Mouse (Mus musculus) left cerebral cortex, postnatal 4 days (tissue): ENCODE data around the gene Atg10. TPM values are rescaled to one million over a fixed set of nuclear protein-coding genes. Genes with fewer than 3 reads are reported as not detected.

Source experiments
- DNase-seq: peaks from one replicate; pipeline ENCODE4 v3.0.0-alpha.2; 2022
- intact Hi-C: fragments of 180-260 bp; cut with DNase I; formaldehyde crosslinking; loops from one replicate; pipeline ENCODE4 v1.15.1; 2025
- total RNA-seq, 2 experiments: library from RNA; stranded (reverse); gene quantifications; 2 replicates each; pipeline ENCODE4 v1.2.3; 2021

The Atg10 gene
- total RNA-seq, 2 experiments from 2014 or later = 6.8 to 9.3 TPM

GRCm38 (mm10) chr13:91133334-91133890, 90.4 kb downstream of the Atg10 start:
- intact Hi-C loops = no loop called here
- no peak for DNase-seq

GRCm38 (mm10) chr13:91129071-91129470, 94.7 kb downstream of the Atg10 start:
- DNase-seq = peak; percentile 8

DNA sequence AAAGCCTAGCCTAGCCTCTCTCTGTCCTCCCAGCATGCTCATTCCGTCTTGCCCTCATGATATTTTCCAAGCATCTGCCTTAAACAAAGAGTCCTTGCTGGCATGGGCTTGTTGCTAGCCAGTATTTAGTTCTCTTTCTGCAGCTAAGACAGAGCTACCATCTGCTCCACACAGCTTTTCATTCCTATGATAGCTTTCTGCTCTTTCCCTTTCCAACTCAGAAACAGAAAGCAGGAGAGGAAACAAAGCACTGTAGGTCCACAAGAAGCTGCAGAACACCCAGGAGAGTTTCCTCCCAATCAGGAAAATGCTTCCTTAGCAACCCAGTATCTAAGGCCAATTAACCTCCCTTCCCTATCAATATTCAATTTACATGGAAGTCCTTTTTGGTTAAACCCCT, 95.2 kb downstream of the Atg10 start:
- intact Hi-C loops = no loop called here
- no peak for DNase-seq

More at GRCm38 (mm10) chr13:91129071-91129470, 94.7 kb downstream of the Atg10 start:
- intact Hi-C loops = no loop called here

GRCm38 (mm10) chr13:91118156-91118555, 105.6 kb downstream of the Atg10 start:
- intact Hi-C loops = no loop called here
- no peak for DNase-seq

- DNase-seq = no peak
- intact Hi-C loops = no loop called here
Measured at GRCm38 (mm10) chr13:91114880-91115279, 108.9 kb downstream of the Atg10 start.

DNA sequence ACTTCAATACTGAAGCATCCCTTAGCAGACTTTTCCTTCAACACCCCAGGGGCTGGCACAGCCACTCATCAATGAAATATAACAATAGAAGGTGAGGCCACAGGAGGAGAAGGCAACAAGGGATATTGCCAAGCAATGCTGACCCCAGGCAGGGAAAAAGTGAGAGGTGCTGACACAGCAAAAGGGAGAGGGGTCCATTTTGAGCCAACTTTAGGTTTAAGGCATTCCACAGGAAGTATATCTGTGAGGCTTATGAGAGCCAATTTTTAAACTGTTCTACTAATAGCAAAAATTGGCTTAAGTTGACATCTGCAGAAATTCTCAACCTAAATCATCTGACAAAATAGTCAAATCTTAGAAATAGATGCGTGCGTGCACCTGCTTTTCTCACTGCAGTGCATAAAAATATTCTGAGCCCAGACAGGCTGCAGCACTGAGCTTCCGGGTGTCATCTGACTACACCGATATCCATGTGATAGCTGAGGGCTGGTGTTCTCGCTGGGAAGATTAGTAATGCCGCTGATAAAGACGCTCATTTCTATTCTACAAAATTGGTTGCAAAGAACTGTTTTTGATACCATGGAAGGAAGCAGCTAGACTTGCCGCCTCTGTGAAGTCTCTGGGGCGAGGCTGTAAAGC, 116.3 kb downstream of the Atg10 start:
- intact Hi-C loops = no loop called here
- no peak for DNase-seq

DNA sequence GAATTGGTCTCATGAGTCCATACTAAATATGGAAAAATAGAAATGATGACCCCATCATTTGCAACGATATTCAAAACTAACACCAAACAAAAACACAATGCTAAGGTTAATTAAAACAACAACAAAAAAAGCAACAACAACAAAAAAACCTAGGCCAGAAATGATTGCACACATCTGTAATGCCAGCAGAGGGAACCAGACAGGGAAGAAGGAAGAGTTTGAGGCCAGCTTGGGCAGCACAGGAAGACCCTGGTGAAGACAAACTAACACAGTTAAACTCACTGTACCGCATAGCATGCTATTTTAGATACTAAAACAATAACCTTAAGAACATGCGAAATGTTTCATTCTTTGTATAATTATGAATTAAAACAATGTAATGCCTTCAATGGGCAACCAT, 121.5 kb downstream of the Atg10 start:
- no peak for DNase-seq
- intact Hi-C loops = no loop called here

- intact Hi-C loops = no loop called here
- no peak for DNase-seq
Measured at GRCm38 (mm10) chr13:91100417-91100816, 123.4 kb downstream of the Atg10 start.

DNA sequence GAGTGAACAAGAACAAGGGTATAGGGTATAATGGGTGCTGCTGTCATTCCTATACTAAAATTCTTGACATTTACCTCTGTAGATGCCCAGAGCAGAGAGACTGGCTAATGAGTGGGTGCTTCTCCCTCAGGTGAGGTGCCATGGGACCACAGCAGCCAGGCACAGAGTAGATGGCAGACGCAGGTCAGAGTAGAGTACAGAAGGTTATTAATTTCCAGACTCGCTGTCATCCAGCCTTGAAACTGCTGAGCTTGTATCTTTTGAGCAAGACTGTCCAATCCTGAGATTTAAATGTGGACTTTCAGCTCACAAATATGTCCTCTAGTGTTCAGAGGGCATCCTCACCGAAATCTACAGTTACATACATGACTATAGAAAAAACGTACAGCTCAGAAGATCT, 128.9 kb downstream of the Atg10 start:
- no peak for DNase-seq
- intact Hi-C loops = loop anchor here (5.0 kb wide), 1 partner anchor 128 kb away; no protein-coding TSS in a partner anchor

DNA sequence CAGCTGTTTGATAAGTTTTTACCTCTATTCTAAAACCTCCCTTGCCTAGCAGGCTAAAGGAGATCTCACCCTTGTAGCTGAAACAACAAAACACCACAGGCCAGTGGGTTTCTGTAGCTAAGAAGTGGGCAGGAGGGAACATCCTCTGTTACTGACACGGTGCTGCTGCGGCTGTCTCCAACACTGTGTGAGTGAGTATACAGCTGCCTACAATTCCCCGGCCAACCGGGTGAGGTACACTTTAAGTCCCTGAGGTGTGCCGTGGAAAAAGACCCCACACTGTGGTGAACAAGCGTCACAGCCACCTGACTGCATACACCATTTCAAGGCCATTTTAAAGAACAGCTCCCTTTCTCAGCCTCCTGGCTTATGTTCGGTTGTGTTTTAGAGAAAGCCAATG, 129.6 kb downstream of the Atg10 start:
- intact Hi-C loops = loop anchor here (5.0 kb wide), 1 partner anchor 127 kb away; no protein-coding TSS in a partner anchor
- DNase-seq = peak; percentile 7

GRCm38 (mm10) chr13:91093610-91094009, 130.2 kb downstream of the Atg10 start:
- DNase-seq = no peak
- intact Hi-C loops = loop anchor here (5.0 kb wide), 1 partner anchor 126 kb away; no protein-coding TSS in a partner anchor

- peak; percentile 34 for DNase-seq
- intact Hi-C loops = loop anchor here (5.0 kb wide), 1 partner anchor 126 kb away; no protein-coding TSS in a partner anchor
Measured at GRCm38 (mm10) chr13:91093162-91093561, 130.6 kb downstream of the Atg10 start.

- no peak for DNase-seq
- intact Hi-C loops = loop anchor here (5.0 kb wide), 1 partner anchor 124 kb away; no protein-coding TSS in a partner anchor
Measured at GRCm38 (mm10) chr13:91091731-91092190, 132.0 kb downstream of the Atg10 start.

DNA sequence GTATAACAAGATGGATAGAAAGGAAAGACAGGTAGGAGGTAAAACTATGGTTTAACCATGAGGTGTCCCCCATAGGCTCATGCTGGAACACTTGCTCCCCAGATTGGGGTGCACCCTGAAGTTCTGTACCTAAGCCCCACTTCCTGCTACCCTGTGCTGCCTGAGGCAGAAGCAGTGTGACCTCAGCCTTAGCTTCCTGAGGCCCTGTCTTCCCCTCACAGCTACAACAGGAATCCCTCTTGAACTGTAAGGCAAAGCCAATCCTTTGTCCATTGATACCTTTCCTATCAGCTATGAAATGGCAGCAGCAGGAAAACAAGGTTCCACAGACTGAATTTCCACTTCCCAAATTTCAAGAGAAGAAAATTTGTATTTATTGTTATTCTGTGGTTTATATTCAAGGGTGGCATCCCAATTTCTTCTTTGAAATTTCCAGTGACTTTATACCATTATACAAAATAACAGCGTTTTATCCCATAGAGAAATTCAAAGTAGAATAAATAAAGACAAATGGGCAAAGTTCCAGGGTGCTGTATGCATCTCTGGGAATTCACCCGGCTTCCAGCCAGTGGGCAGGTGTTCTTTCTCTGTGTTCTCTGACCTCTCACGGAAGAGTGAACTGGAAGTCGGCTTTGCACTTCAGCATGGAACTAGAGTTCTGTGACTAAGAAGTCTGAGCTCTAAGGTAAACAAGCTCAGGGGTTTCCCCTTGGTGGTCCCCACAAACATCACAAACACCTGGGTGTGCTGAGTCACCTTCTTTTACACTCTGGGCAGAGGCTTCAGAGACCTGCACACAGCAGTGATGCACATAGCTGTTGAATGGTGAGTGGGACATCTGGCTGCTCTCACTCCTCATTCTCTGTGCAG, 132.7 kb downstream of the Atg10 start:
- intact Hi-C loops = loop anchor here (5.0 kb wide), 1 partner anchor 124 kb away; no protein-coding TSS in a partner anchor
- DNase-seq = no peak

DNA sequence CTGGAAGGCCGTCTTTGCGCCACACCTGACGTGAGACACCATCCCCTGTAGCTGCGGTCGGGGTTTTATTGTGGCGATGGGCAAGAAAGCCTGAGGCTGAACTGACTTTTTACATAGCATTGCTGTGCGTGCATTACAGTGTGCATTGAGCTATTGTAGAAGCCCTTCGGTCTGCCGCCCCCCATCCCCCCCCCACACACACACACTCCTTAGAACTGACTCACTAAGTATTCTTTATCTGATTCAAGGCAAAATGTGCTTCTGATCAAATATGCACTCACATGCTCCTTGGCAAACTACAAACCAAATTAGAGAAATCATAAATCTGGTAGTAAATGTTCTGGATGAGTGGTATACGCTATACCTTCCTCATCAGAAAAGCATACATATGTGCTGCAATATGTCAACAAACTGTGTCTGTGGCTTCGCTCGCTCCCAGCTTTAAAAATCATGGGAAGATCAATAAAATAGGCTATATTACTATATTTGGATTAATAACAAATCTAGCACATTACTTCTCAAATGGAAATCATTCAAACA, 137.3 kb downstream of the Atg10 start:
- intact Hi-C loops = no loop called here

DNA sequence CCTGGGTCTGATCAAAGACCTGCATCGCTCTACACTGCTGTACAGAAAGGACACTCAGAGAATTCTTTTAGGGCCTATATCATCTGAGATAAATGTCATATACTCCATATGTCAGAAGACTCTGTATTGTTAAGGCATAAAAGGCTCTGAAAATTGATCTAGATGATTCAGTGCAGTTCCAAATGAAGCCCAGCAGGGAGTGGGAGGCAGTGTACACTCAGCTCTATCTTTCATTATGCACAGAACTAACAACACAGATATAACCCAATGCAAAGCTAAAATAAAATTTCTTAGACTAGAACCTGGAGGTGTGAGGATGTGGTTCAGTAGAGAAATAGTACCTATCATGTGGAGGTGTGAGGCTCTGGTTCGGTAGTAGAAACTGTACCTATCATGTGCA, 151.4 kb downstream of the Atg10 start:
- no peak for DNase-seq

More for the DNA sequence above, 137.3 kb downstream of the Atg10 start:
- DNase-seq = no peak

GRCm38 (mm10) chr13:91060871-91061270, 162.9 kb downstream of the Atg10 start:
- intact Hi-C loops = no loop called here

More for the DNA sequence above, 151.4 kb downstream of the Atg10 start:
- intact Hi-C loops = no loop called here

GRCm38 (mm10) chr13:91048171-91048570, 175.6 kb downstream of the Atg10 start:
- intact Hi-C loops = loop anchor here (10.0 kb wide), 1 partner anchor 587 kb away; no protein-coding TSS in a partner anchor
- DNase-seq = no peak

More at GRCm38 (mm10) chr13:91060871-91061270, 162.9 kb downstream of the Atg10 start:
- DNase-seq = peak; percentile 56

GRCm38 (mm10) chr13:91046851-91047250, 176.9 kb downstream of the Atg10 start:
- DNase-seq = no peak
- intact Hi-C loops = loop anchor here (10.0 kb wide), 1 partner anchor 588 kb away; no protein-coding TSS in a partner anchor

DNA sequence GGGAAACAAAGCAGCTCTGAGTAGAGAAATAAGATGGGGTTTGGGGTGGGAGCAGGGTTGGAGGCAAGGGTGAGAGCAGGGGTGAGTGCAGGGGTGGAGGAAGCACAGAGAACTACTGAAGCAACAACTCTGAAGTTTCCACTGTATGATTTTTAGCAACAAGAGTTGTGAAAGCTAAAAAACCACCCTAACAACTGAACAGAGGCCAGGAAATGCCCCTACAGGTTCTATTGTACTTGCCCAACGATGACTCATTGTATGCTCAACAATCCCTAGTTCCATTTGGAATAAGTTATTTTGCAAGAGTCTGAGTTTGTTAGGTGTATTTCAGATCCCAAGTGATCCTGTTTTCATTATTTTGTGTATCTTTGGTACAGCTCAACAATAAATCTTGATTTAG, 182.5 kb downstream of the Atg10 start:
- intact Hi-C loops = loop anchor here (5.0 to 10.0 kb wide), 2 partner anchors 326 to 594 kb away; no protein-coding TSS in a partner anchor
- DNase-seq = no peak
